Mouse (Mus musculus) lung, postnatal 0 days (tissue): Measurements from ENCODE around the gene Tex48.

Experiments used
- CTCF ChIP-seq: IDR thresholded peaks from 2 replicates; pipeline ENCODE4 v1.5.1; 2016; ENCODE audit warnings: antibody characterized with exemption, mild to moderate bottlenecking
- EP300 ChIP-seq: IDR thresholded peaks from 2 replicates; pipeline ENCODE4 v1.6.1; 2016; ENCODE audit warnings: antibody characterized with exemption, mild to moderate bottlenecking, control low read depth

DNA sequence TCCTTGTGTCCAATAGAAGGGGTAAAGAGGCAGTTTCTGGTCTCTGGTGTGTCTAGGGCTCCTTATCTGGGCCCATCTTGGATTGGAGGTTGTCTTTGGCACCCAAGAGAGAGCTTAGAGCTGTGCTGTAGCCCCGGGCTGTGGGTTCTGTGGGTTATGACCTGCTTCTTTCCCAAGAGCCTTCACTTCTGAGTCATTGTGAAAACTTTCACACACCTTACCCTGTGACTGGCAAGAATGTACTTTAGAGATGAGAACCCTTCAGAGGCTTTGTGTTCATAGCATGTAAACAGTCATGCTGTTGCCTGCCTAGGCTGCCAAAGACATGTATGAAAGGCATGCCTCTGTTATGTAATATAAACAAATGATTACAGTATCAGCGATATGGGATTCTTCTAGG, 17.6 kb upstream of the Tex48 start:
- TF ChIP-seq CTCF (no peak), EP300 (peak; percentile 89)
